Mouse (Mus musculus) left cerebral cortex, postnatal 25 days (tissue): ENCODE measurements around the gene Gm9903. TPM values are rescaled to one million over a fixed set of nuclear protein-coding genes. Genes with fewer than 3 reads are reported as not detected.

ENCODE experiments used
- DNase-seq, 2 experiments: peaks; one replicate each; pipeline ENCODE4 v3.0.0; 2022; ENCODE audit warnings: low spot score in 2 of 2, mixed read lengths in 1 of 2
- intact Hi-C: fragments of 180-260 bp; cut with DNase I; formaldehyde crosslinking; loops from one replicate; pipeline ENCODE4 v1.15.1; 2025
- total RNA-seq, 2 experiments: library from RNA; stranded (reverse); gene quantifications; 2 replicates each; pipeline ENCODE4 v1.2.3; 2021

The Gm9903 gene
- under 1 TPM; 0.80 to 0.98 TPM for total RNA-seq

DNA sequence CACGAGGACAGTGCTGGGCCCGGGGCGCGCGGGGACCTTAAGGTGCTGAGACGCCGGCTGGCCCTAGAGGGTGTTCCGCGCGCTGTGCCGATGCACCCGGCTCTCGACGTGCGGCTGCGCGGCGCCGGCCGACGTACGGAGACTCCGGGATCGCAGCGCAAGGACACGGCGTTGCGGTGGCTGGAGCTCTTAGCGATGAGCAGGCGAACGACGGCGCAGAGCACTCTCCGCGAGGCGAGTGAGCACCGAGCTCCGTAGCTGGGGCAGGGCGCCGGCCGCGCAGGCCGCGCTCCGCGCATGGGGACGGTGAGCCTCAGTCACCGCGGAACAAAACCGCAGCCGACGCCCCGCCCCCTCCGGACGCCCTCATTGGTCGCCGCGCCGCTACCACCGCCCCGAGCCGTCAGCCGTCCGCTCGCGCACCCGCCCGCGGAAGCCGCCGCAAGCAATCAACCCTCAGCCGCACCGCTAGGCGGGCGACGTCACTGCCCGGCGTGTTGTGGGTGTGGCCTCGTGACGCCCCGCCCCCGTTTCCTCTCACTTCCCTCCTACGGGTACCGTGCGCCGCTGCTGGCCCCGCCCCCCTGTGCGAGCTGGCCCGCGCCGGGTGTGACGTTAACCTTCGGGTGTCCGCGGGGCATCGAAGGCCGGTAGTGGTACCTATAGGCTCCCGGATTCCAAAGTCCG is at the start of gene Gm9903, which contains the start of gene Fam53a:
Gene Gm9903, plus strand, starts transcription at position 625 of the 687 bp plus-strand sequence.
Gene Fam53a, minus strand, starts transcription at position 335 of the 687 bp plus-strand sequence.
- intact Hi-C loops: no loop called here
- peak; percentile 99 to 100 for DNase-seq

DNA sequence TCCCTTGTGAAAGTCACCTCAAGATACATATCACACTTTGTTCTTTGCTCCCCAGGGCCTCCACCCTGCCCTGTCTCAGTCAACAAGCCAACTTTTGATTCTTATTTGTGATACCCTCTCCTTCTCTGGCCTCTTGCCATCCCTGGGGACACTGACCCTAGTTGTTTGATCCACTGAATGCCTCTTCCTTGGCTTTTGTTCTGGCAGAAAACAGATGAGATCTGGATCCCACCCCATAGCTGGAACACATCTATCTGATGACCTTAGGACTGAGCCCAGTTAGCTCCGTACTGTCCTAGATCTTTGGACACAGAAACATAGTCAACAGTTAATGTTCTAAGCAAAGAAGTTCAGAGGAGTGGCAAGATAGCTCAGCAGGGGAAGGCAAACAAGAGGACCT is 49.4 kb upstream of the Gm9903 start:
- no peak for DNase-seq
- intact Hi-C loops: no loop called here

- no peak for DNase-seq
- intact Hi-C loops: loop anchor here (1.0 to 2.0 kb wide), 2 partner anchors 45 to 194 kb away; no protein-coding TSS in a partner anchor
Observed at GRCm38 (mm10) chr5:33587498-33588058, 42.1 kb upstream of the Gm9903 start.

GRCm38 (mm10) chr5:33588066-33588465 is 41.7 kb upstream of the Gm9903 start:
- intact Hi-C loops: loop anchor here (1.0 to 2.0 kb wide), 2 partner anchors 45 to 195 kb away; no protein-coding TSS in a partner anchor
- no peak for DNase-seq

DNA sequence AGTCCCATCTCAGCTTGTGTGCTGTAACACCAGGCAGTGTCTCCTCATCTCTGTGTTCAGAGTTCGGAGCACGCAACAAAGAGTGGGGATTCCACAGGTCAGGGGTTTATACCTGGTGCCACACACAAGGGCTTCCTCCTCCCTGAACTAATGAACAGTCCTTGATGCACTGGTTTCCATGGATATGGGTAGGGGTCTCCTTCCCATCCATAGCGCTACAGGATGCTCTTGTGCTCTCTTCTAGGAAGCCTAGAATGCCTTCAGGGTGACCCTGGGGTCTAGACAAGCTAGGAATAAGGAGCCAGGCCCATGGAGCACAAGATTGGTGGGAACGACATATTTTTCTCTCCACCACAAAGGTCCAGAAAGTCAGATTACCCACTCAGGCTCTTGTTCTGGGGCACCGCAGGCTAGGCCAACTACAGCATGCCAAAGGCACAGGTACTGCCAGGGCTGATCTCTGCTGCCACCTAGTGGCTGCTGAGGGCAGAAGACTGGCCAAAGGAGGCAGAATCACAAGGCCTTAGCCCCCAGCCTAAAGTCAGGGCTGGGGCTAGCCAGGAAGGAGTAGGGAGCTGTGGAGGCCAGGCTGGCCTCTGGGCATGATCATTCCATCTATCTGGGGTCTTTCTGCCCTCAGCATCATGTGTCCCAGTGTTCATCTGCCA is 40.4 kb upstream of the Gm9903 start:
- intact Hi-C loops: loop anchor here (2.0 kb wide), 1 partner anchor 47 kb away; no protein-coding TSS in a partner anchor
- DNase-seq: peak; percentile 71 to 76

DNA sequence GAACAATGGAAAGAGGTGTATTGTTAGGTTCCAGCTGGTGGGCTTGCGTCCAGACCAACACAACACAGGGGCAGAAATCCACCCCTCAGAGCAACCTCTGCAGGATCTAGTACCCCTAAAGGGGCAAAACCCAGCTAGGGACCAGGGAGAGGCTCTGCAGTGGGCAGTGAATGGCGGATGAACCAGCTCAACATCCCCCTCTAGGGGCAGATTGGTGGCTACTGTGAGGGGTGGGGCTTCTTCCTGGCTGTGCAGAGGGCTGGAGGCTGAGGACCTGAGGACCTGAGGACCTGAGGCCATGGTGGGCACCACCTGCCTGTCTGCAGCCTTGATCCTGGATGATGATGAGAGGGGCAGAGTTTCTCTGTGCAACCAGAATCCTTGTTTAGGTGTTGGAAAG is 36.1 kb upstream of the Gm9903 start:
- intact Hi-C loops: no loop called here
- DNase-seq: no peak

DNA sequence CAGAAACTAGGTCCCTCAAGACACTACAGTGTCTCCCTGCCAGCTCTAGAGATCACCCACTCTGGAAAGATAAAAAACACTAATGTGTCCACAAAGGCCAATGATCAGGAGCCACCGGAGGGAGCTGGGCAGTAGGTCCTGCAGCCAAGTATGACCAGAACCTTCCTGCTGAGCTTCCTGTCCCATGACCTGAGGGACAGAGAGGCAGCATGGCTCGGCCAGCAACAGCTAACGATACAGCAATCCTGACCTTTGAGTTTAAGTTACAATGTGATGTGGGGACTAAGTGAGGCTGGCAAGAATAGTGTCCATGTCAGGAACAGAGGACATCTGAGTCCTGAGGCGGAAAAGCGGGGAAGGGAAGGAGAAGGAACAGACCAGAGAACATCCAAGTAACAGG is 24.4 kb upstream of the Gm9903 start:
- intact Hi-C loops: no loop called here
- DNase-seq: no peak

DNA sequence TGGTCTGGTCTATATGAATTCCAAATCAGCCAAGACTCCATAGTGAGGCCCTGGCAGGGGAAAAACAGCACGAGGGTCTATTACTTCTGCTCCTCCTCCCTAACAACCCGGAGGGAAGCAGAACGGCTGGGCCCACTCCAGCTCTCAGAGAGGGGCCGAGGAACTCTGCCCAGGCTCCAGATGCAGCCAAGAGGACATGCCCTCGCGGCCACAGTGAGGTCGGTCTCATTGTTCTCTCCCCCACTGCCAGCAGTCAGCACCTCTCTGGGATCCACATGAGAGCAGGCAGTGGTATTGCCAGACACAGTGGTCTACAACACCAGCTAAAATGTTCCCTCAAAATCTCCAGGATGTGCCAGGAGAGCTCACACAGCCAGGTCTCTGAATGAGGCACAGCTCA is 23.1 kb upstream of the Gm9903 start:
- intact Hi-C loops: no loop called here
- no peak for DNase-seq

- DNase-seq: no peak
- intact Hi-C loops: no loop called here
Observed at GRCm38 (mm10) chr5:33607434-33607833, 22.3 kb upstream of the Gm9903 start.

GRCm38 (mm10) chr5:33609226-33609625 is 20.5 kb upstream of the Gm9903 start:
- intact Hi-C loops: no loop called here
- DNase-seq: no peak

DNA sequence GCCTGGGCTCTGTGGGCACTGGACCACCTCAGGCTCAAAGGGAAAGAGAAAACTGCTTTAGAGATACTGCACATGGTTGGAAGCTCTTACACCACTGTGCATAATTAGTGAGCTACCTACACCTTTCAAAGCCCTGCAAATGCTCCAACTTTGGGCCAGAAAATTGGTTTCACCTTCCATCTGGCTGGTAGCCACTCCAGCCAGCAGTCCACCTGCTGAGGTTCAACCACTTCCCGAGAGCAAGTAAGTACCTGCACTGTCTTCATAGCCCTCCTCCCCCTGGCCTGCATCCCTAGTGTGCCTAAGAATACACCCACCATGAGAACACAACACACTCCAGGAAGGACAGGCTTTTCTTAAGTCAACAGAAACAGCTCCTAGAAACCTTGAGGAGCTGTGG is 17.9 kb upstream of the Gm9903 start:
- intact Hi-C loops: no loop called here
- no peak for DNase-seq

- no peak for DNase-seq
- intact Hi-C loops: no loop called here
Observed at GRCm38 (mm10) chr5:33614391-33614790, 15.3 kb upstream of the Gm9903 start.

DNA sequence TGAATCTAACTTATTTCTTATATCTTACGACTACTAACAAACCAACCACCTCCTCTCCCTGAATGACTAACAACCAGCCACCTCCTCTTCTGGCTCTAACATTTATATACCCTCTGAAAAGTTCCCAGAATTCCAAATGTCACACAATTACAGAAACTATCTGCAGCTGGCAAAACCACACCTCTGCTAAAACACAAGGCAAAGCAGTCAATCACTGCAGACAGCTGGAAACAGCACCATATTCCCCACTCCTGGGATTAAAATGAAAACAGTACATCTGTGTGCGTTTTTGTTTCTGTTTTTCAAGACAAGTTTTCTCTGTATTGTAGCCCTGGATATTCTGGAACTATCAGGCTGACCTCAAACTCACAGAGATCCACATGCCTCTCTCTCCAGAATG is 7.1 kb upstream of the Gm9903 start:
- peak in 1 of 2 experiments; percentile 26 for DNase-seq
- intact Hi-C loops: no loop called here

- DNase-seq: no peak
- intact Hi-C loops: no loop called here
Observed at GRCm38 (mm10) chr5:33623766-33624165, 6.0 kb upstream of the Gm9903 start.

GRCm38 (mm10) chr5:33627968-33628367 is 1.8 kb upstream of the Gm9903 start:
- intact Hi-C loops: no loop called here
- no peak for DNase-seq

DNA sequence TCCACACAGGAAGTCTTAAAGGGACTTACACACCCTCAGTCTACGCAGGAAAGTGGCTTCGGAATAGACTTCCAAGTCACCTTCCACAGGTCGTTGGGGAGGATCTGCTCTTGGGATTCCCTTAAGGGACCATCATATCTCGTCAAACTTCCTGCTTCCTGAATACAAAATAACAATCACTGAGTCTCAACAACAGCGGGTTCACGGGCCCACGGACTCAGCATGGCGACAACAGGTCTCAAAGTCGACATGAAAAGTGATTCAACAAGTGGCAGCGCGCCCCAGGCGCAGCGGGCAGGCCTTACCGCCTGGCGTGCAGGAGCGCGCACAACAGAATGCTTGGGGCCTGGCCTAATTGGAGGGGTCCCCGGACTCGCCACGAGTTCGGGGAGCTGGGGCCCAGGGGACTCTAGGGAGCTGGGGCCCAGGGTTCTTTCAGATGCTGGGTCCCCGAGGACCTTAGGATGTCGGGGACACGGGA is 865 bp upstream of the Gm9903 start:
- DNase-seq: peak in 1 of 2 experiments; percentile 56
- intact Hi-C loops: no loop called here

DNA sequence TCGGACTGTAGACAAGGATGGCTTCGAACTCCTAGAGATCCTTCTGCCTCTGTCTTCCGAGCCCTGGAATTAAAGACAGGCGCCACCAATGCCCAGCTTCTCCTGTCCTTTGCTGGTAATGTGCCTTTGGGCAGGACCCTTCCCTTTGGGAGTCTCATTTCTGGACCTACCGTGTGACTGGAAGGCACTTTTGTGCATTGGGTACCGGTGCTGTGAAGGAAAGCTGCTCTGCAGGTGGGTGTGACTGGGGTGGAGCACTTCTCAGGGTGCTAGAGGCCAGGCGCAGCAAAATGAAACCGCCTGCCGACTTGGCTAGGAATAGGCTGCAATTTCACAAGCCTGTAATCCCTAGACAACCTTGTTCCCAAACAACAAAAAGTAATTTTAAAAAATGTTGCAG is 336 bp downstream of the Gm9903 start:
- no peak for DNase-seq
- intact Hi-C loops: no loop called here

- intact Hi-C loops: no loop called here
- DNase-seq: no peak
Observed at GRCm38 (mm10) chr5:33630615-33631014, 890 bp downstream of the Gm9903 start.

GRCm38 (mm10) chr5:33632526-33632925 is 2.8 kb downstream of the Gm9903 start:
- peak in 1 of 2 experiments; percentile 37 for DNase-seq
- intact Hi-C loops: no loop called here

- DNase-seq: no peak
- intact Hi-C loops: no loop called here
Observed at GRCm38 (mm10) chr5:33635361-33635760, 5.6 kb downstream of the Gm9903 start.
